Mouse (Mus musculus) heart, adult 2 months (tissue): ENCODE measurements around the gene Tmem81. TPM values are rescaled to one million over a fixed set of nuclear protein-coding genes. Genes with fewer than 3 reads are reported as not detected.

Experiments used
- DNase-seq, 2 experiments: peaks; one replicate each; pipeline ENCODE4 v3.0.0; 2021
- H3K27ac ChIP-seq: fragments of 200-600 bp; 2 replicates; pipeline ENCODE4 v1.8.1; 2022
- H3K27me3 ChIP-seq: fragments of 200-500 bp; 2 replicates; pipeline ENCODE4 v1.6.1; 2012; ENCODE audit warnings: mild to moderate bottlenecking, low read length, inconsistent platforms, mixed read lengths; ENCODE audit not compliant: control insufficient read depth, insufficient read depth
- H3K36me3 ChIP-seq: fragments of 200-500 bp; 2 replicates; pipeline ENCODE4 v1.6.1; 2012; ENCODE audit warnings: low read length, inconsistent platforms; ENCODE audit not compliant: control insufficient read depth, insufficient read depth
- H3K4me1 ChIP-seq: fragments of 200-500 bp; 2 replicates; pipeline ENCODE4 v1.6.1; 2011; ENCODE audit warnings: low read length; ENCODE audit not compliant: control insufficient read depth, insufficient read depth
- H3K4me3 ChIP-seq: fragments of 200-600 bp; 2 replicates; pipeline ENCODE4 v1.8.1; 2022
- H3K79me2 ChIP-seq: fragments of 200-500 bp; replicated peaks from 2 replicates; pipeline ENCODE4 v1.6.1; 2012; ENCODE audit warnings: mild to moderate bottlenecking, inconsistent platforms, low read length, moderate library complexity, mixed read lengths; ENCODE audit not compliant: control insufficient read depth, insufficient read depth
- H3K9ac ChIP-seq: fragments of 200-500 bp; 2 replicates; pipeline ENCODE4 v1.6.1; 2012; ENCODE audit warnings: low read depth, mild to moderate bottlenecking, control low read depth, inconsistent platforms, low read length, mixed read lengths
- CTCF ChIP-seq: fragments of 200-600 bp; IDR thresholded peaks from 2 replicates; pipeline ENCODE4 v1.8.1; 2022; ENCODE audit warnings: antibody characterized with exemption, mild to moderate bottlenecking, moderate library complexity
- EP300 ChIP-seq: fragments of 200-500 bp; IDR thresholded peaks from 2 replicates; pipeline ENCODE4 v1.6.1; 2011; ENCODE audit warnings: low read depth, low read length, control low read depth; ENCODE audit not compliant: insufficient read depth
- POLR2A ChIP-seq: fragments of 200-500 bp; IDR thresholded peaks from 2 replicates; pipeline ENCODE4 v1.6.1; 2011; ENCODE audit warnings: mild to moderate bottlenecking, low read depth, low read length, control low read depth; ENCODE audit not compliant: insufficient read depth
- WGBS: fragments of 180-500 bp; shearing (Covaris S2); methylation state at CpG from one replicate; pipeline ENCODE4 v1.1.7; 2018; 5-methylcytosine and 5-hydroxymethylcytosine counted together
- intact Hi-C: fragments of 180-260 bp; cut with DNase I; formaldehyde crosslinking; loops from one replicate; pipeline ENCODE4 v1.15.1; 2025
- polyA plus RNA-seq: library from polyadenylated mRNA; depleted of rRNA; stranded (reverse); fragments of >200 nt; gene quantifications from 2 replicates; pipeline ENCODE4 v1.2.3, GENCODE M21; 2012
- total RNA-seq, 2 experiments: library from RNA; stranded (reverse); gene quantifications; 2 replicates each; pipeline ENCODE4 v1.2.3; 2021

The Tmem81 gene
- total and polyA plus RNA-seq, 3 experiments, result 1.1 to 1.7 (median 1.2) TPM

DNA sequence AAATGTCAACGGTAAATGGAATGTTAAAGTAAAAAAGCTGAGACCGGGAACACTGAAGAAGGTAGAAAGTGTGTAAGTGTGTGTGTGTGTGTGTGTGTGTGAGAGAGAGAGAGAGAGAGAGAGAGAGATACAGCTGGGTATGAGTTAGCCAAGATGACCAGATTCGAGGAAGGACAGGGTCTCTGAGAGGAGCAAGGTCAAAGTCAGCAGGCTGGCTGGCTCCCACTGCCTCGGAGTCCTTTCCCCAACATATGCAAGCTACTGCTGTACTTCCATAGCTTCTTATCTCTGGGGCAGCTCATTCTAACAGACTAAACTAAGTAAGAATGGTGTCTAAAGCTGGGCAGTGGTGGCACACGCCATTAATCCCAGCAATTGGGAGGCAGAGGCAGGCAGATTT is 34.5 kb upstream of the Tmem81 start:
- TF ChIP-seq EP300 (no peak), POLR2A (no peak), CTCF (no peak)
- Histone ChIP-seq H3K27me3 (no peaks in the 10 kb centered on the region), H3K79me2 (no peaks in the 10 kb centered on the region), H3K9ac (no peak overlapping the region), H3K4me1 (peaks cover 1% of the 10 kb centered on the region), H3K4me3 (no peak overlapping the region), H3K27ac (no peak overlapping the region), H3K36me3 (no peaks in the 10 kb centered on the region; the same call in 1 of the 2 replicates)
- 79% methylated on average over 5 of the region's 5 CpGs for WGBS
- intact Hi-C loops, result no loop called here
- DNase-seq, result no peak

DNA sequence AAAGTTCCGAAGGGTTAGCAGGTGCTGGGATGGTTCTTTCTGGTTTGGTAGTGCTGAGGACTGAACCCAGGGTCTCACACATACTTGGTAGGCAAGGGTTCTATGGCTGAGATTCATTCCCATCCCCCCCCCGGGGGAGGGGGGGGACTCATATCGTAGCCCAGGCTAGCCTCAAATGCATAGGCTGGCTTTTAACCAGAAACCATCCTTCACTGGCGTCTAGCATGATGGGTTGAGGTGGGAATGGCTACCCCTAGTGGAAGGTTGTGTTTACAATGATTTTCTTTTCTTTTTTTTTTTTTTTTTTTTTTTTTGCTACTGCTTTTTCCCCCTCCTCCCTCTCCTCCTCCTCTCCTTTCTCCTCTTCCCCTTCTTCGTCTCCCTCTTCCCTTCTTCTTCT is 33.5 kb upstream of the Tmem81 start:
- no peaks in the 10 kb centered on the region for H3K27me3 ChIP-seq
- intact Hi-C loops, result no loop called here
- 46% methylated on average over 5 of the region's 5 CpGs for WGBS

GRCm38 (mm10) chr1:132474496-132474895 is 31.5 kb upstream of the Tmem81 start:
- Histone ChIP-seq H3K4me1 (peaks cover 4% of the 10 kb centered on the region), H3K36me3 (no peaks in the 10 kb centered on the region; the same call in none of the 2 replicates), H3K4me3 (no peak overlapping the region), H3K9ac (no peak overlapping the region), H3K27me3 (no peaks in the 10 kb centered on the region), H3K79me2 (0 out of 2 replicates have a peak, but pooled peaks cover 2% of the 10 kb centered on the region), H3K27ac (no peak overlapping the region)
- intact Hi-C loops, result no loop called here
- no peak for DNase-seq
- 50% methylated on average over 1 of the region's 1 CpGs for WGBS
- TF ChIP-seq POLR2A, result no peak
- no peak for TF ChIP-seq CTCF
- no peak for TF ChIP-seq EP300

More for the DNA sequence above, 33.5 kb upstream of the Tmem81 start:
- no peaks in the 10 kb centered on the region for H3K79me2 ChIP-seq
- no peak overlapping the region for H3K27ac ChIP-seq
- TF ChIP-seq CTCF, result peak; percentile 42
- no peak for TF ChIP-seq EP300
- TF ChIP-seq POLR2A, result no peak
- H3K36me3 ChIP-seq, result no peaks in the 10 kb centered on the region; the same call in 1 of the 2 replicates
- no peak overlapping the region for H3K9ac ChIP-seq
- H3K4me3 ChIP-seq, result no peak overlapping the region
- H3K4me1 ChIP-seq, result peaks cover 1% of the 10 kb centered on the region
- DNase-seq, result no peak

- no peak for TF ChIP-seq EP300
- no peak for TF ChIP-seq POLR2A
- 4% methylated on average over 9 of the region's 9 CpGs for WGBS
- peaks cover 4% of the 10 kb centered on the region for H3K4me1 ChIP-seq
- no peaks in the 10 kb centered on the region for H3K27me3 ChIP-seq
- H3K36me3 ChIP-seq, result no peaks in the 10 kb centered on the region; the same call in none of the 2 replicates
- H3K79me2 ChIP-seq, result peaks cover 2% of the 10 kb centered on the region; the same call in 1 of the 2 replicates
- H3K4me3 ChIP-seq, result peak overlapping the region; percentile 96
- H3K9ac ChIP-seq, result peak overlapping the region; percentile 91
- intact Hi-C loops, result loop anchor here (5.0 kb wide), 1 partner anchor 39 kb away; no protein-coding TSS in a partner anchor
- H3K27ac ChIP-seq, result peak overlapping the region; percentile 92
- peak in 1 of 2 experiments; percentile 27 for DNase-seq
Observed at GRCm38 (mm10) chr1:132476575-132476927, 29.5 kb upstream of the Tmem81 start.

DNA sequence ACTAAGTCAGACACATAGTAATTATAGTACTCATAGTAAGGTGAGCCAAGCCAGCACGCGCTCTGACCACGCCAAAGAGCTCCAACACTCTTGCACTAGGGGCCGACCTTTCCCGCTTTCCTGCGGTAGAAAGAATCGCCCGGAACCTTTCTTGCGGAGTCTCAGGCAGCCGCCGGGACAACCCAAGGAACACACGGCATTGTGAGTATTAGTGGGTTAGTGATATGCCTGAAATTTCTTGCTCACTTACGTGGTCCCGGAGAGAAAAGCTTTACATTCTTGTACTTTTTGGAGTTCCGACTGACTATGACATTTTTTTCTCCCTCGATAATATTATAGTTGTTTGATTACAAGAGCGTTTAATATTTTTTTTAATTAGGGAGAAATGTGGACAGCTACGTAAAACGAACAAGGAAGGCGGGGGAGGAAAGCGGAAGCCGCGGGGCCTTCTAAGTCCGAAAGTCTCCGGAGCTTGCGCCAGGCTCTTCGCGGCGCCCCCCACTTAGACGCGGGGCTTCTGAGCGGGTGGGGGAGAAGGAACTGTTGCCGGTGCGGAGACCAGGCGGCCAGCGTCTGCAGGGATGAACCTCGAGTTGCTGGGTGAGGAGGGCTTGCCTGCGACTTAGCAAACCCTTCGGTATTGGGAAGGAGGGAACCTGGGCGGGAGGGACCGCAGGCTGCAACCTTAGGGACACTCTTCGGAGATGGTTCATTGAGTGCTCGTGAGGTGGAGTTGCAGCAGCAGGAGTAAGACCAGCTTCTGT is 28.9 kb upstream of the Tmem81 start, which contains the start of gene Rbbp5:
Gene Rbbp5, plus strand, starts transcription at position 438 of the 764 bp plus-strand sequence.
- TF ChIP-seq EP300 (0 out of 2 replicates have a peak, but pooled peaks have one; percentile 40), POLR2A (peak; percentile 62), CTCF (peak; percentile 24)
- intact Hi-C loops, result loop anchor here (1.0 to 5.0 kb wide), 2 partner anchors 40 to 60 kb away; partner anchors contain the start of gene Dstyk
- no peaks in the 10 kb centered on the region; the same call in none of the 2 replicates for H3K36me3 ChIP-seq
- H3K27me3 ChIP-seq, result no peaks in the 10 kb centered on the region
- H3K4me1 ChIP-seq, result peaks cover 4% of the 10 kb centered on the region
- H3K27ac ChIP-seq, result peak within 1 kb of the TSS; percentile 92
- peak within 1 kb of the TSS; percentile 96 for H3K4me3 ChIP-seq
- WGBS, result under 1% methylated on average over 43 of the region's 43 CpGs
- peak within 1 kb of the TSS; percentile 91 for H3K9ac ChIP-seq
- peaks cover 2% of the 10 kb centered on the region; the same call in 1 of the 2 replicates for H3K79me2 ChIP-seq
- peak; percentile 86 to 92 for DNase-seq

DNA sequence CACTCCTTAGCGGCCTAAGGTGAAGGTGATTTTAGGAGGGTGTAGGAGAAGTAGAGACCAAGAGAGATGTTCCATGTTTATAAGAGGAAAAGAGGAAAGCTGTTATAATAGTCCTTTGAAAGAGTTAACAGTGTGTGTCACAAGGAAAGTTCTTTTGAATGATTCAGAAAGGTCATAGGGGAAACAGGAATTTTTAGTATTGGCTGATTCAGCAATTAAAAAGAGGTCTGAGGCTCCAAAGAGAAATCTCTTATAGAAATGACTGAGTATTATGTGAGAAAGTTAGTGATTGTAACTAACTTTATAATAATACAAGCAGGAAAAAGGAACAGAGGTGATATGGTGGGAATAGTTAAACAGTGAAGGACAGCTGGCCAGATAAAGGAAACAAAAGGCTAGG is 26.6 kb upstream of the Tmem81 start:
- H3K4me3 ChIP-seq, result no peak overlapping the region
- H3K27ac ChIP-seq, result no peak overlapping the region
- DNase-seq, result no peak
- TF ChIP-seq CTCF (no peak), EP300 (no peak), POLR2A (no peak)
- H3K4me1 ChIP-seq, result peaks cover 4% of the 10 kb centered on the region
- no peaks in the 10 kb centered on the region; the same call in none of the 2 replicates for H3K36me3 ChIP-seq
- WGBS, result 80% methylated on average over 1 of the region's 1 CpGs
- no peaks in the 10 kb centered on the region for H3K27me3 ChIP-seq
- intact Hi-C loops, result loop anchor here (2.0 to 5.0 kb wide), 2 partner anchors 42 to 113 kb away; no protein-coding TSS in a partner anchor
- peaks cover 4% of the 10 kb centered on the region; the same call in 1 of the 2 replicates for H3K79me2 ChIP-seq
- H3K9ac ChIP-seq, result no peak overlapping the region
